Mouse (Mus musculus) spleen, postnatal 4 days (tissue): ENCODE data around the gene Ifnlr1.

ENCODE experiments used
- DNase-seq, 2 experiments: peaks; one replicate each; pipeline ENCODE4 v3.0.0; 2022; ENCODE audit warnings: low spot score in 2 of 2

Ifnlr1 gene

DNA sequence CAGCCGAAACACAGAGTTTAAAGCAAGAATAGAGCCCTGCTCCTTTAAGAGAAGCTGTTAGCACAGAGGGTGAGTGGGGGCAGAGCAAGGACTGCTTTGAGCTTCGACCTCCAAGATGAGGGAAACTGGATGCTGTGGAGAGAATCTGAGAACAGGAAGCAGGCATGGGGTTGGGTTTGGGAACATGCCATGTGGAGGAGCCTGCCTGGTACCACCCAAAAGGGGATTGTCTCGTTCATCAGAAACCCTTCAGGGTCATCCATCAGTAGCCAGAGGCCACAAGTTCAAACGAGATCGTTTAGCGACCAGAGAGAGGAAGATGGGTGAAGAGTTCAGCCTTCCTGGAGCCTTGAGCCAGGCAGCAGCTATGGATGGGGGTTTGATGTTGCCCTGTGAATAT, 57.4 kb downstream of the Ifnlr1 start:
- DNase-seq: no peak

DNA sequence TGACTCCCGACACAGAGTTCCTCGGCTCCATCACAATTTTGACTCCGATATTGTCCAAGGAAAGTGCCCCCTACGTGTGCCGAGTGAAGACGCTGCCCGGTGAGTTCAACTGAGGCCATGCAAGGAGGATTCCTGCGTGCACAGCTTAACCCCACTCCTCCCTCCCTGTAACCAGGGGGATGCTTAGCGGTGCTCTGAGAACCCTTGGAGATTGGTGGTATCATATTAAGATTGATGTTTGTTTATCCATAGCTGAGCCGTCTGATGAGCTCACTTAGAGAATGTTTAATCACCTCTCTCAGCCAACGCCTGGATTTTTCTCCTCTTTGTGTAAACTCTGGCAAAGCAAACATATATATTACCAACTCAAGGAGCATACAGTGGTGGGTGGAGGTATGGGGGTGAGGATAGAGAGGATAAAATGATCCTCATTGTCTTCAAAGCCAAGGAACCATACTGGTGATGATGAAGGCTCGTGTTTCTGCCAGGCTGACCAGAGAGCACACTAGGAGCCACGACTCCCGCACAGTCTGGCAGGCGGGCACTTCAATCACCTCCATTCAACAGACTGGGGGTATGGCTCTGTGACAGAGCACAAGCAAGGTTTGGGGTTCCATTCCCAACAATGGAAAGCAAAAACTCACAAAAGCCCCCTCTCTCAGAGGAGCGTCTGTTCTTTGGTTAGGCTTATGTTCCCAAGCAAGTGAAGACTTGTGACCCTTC, 58.8 kb downstream of the Ifnlr1 start:
- DNase-seq: no peak

DNA sequence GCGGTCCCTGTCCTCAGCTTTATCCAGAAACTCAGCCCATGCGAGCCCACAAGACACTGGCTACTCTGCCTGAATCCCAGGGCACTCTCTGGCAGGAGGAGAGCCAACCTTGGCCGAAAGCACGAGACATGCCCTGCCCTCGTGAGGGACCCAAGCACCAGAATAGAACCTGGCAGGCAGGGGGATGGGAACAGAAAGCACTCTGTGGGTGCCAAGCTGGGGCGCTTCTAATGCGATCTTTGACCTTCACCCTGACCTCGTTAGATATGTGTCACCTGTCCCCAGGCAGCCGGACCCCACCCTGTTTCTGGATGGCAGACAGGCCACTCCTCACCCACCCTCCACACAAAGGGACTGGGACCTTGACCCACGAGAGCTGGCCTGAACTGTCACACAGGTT, 59.5 kb downstream of the Ifnlr1 start:
- no peak for DNase-seq

DNA sequence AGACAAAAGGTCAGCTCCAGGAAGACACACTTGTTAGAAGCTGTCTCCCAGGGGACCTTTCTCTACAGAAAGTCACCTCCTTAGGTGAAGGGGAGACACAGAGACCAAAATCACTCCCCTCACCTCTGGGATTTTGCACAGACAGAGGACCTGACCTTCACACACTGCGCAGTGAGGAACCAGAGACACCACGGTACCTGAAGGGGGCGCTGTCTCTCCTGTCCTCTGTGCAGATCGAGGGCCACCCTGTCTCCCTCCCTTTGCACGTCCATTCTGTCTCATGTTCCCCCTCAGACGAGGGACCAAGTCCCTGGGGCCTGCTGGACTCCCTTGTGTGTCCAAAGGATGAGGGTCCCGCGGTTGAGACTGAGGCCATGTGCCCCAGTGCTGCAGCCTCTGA, 64.8 kb downstream of the Ifnlr1 start:
- no peak for DNase-seq

DNA sequence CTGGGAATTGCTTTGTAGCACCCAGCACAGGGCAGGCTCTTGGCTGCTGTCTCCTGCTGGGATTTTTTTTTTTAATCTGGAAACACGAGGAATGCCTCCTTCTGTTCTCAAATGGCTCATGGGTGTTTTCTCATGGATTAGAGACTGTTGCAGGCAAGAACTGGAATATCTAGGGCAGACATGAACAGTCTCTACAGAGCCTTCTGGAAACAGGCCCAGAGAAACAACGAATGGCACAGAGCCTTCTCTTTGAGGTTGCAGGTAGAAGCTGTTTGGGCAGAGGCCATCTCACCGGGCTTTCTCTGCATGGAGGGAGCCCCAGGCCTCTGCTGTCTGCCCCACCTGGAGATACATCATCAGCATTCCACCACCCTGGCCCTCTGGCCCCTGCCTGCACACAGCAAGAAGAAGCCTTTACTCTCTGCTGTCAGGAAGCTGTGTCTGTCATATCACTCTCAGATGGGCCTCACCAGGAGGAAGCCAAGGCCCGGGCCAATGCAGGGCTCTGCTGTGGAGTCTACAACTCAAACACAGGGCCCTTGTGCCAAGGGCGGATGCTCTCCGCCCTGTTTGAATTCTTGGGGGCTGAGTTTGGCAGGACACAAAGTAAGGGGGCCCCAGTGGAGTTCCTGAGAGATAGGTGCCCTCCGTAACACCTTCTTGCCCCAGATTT, 66.2 kb downstream of the Ifnlr1 start:
- DNase-seq: no peak

DNA sequence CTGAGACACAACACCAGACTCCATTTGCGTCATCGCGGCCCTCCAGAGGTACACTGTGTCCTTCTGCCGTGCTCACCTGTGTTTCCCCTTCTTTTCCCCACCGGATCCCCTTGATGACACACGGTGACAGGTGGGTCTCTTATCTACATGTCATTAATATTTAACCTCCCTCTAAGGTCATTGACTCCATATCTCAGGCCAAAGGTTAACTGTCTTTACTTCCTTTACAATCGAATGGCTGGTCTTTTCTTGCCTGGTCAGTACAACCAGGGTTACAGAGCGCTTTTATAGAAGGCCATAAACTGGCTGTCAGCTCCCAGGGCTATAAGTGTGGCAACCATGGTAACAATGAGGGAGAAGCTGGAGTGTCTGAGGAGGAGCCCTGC, 66.7 kb downstream of the Ifnlr1 start:
- DNase-seq: no peak
